ENCODE assay signal across 15 mouse cellular contexts in genomic region chr11:52567945-52568687, GRCm38 (mm10).
DNase-seq lines count a peak whose midpoint lies in the region; ATAC-seq lines count a peak whose summit lies in the region.
"Had no signal": no experiment of that assay in that cellular context is flagged by ENCODE, and none has a peak within 500 bp of the region (broad histone marks: within the 10 kb centered on the region; RNA-seq: fewer than 3 reads in every experiment).

No protein-coding gene starts in this region.

- no peak for DNase-seq in hindbrain, embryonic 10.5 days (ENCODE audit: low spot score)
- DNase-seq in hindbrain, embryonic 11.5 days (ENCODE audit: low spot score): no peak
- no peak for DNase-seq in embryonic facial prominence, embryonic 11.5 days (ENCODE audit: low spot score)
- DNase-seq in layer of hippocampus, adult 9-11 months: peak; percentile 22
- peak; percentile 43 for DNase-seq in right cerebral cortex, adult 18-20 months
- no peak for DNase-seq in spleen, adult 12 weeks (ENCODE audit: low spot score)
- DNase-seq in lung, postnatal 14 days: no peak
- no peak for DNase-seq in thymus, postnatal 10 days (ENCODE audit: low spot score in 2 of 2)
- DNase-seq: adrenal gland, postnatal 36 days; cerebellum, postnatal 25 days; heart, adult 2 months had no signal

- no peaks in the 10 kb centered on the region for H3K36me3 ChIP-seq in hindbrain, embryonic 10.5 days
- H3K36me3 ChIP-seq in hindbrain, embryonic 11.5 days (ENCODE audit: control insufficient read depth, insufficient read depth, low read length): no peaks in the 10 kb centered on the region
- no peaks in the 10 kb centered on the region for H3K36me3 ChIP-seq in embryonic facial prominence, embryonic 11.5 days (replicated peaks; ENCODE audit: control insufficient read depth, insufficient read depth, low read depth, low read length)
- H3K36me3 ChIP-seq: liver, embryonic 15.5 days had no signal

- H3K27me3 ChIP-seq in hindbrain, embryonic 10.5 days (ENCODE audit: insufficient read depth, poor library complexity, severe bottlenecking): 0 out of 2 replicates have a peak, but pooled peaks cover 4% of the 10 kb centered on the region
- no peaks in the 10 kb centered on the region; the same call in 1 of the 2 replicates for H3K27me3 ChIP-seq in hindbrain, embryonic 11.5 days (ENCODE audit: control insufficient read depth, insufficient read depth, low read length)
- no peaks in the 10 kb centered on the region for H3K27me3 ChIP-seq in embryonic facial prominence, embryonic 11.5 days (ENCODE audit: control insufficient read depth, insufficient read depth, low read length)
- H3K27me3 ChIP-seq: liver, embryonic 15.5 days had no signal

- H3K9me3 ChIP-seq in hindbrain, embryonic 10.5 days: no peaks in the 10 kb centered on the region
- no peaks in the 10 kb centered on the region for H3K9me3 ChIP-seq in hindbrain, embryonic 11.5 days (ENCODE audit: control insufficient read depth, low read length)
- no peaks in the 10 kb centered on the region for H3K9me3 ChIP-seq in embryonic facial prominence, embryonic 11.5 days (replicated peaks; ENCODE audit: control insufficient read depth, low read length)
- H3K9me3 ChIP-seq: liver, embryonic 15.5 days; megakaryocyte, embryonic 14.5 days had no signal

- 0 out of 2 replicates have a peak overlapping the region, but pooled peaks have one; percentile 40 for H3K27ac ChIP-seq in hindbrain, embryonic 10.5 days
- no peak overlapping the region for H3K27ac ChIP-seq in hindbrain, embryonic 11.5 days (ENCODE audit: low read depth, low read length)
- H3K27ac ChIP-seq in embryonic facial prominence, embryonic 11.5 days (replicated peaks; ENCODE audit: low read depth, low read length): no peak overlapping the region
- H3K27ac ChIP-seq: heart, adult 2 months; liver, embryonic 15.5 days had no signal

- H3K9ac ChIP-seq in hindbrain, embryonic 11.5 days (ENCODE audit: low read depth, low read length): no peak overlapping the region
- no peak overlapping the region for H3K9ac ChIP-seq in embryonic facial prominence, embryonic 11.5 days (replicated peaks; ENCODE audit: low read length)
- H3K9ac ChIP-seq: liver, embryonic 15.5 days had no signal

- H3K4me1 ChIP-seq in hindbrain, embryonic 10.5 days (replicated peaks): peaks cover 52% of the 10 kb centered on the region
- H3K4me1 ChIP-seq in hindbrain, embryonic 11.5 days (replicated peaks; ENCODE audit: control insufficient read depth, insufficient read depth, low read length): no peaks in the 10 kb centered on the region
- peaks cover 2% of the 10 kb centered on the region; the same call in 1 of the 2 replicates for H3K4me1 ChIP-seq in embryonic facial prominence, embryonic 11.5 days (ENCODE audit: control insufficient read depth, insufficient read depth, low read length)
- H3K4me1 ChIP-seq: liver, embryonic 15.5 days had no signal

- WGBS in hindbrain, embryonic 10.5 days: 71% methylated on average over 13 of the region's 13 CpGs
- 67% methylated on average over 13 of the region's 13 CpGs for WGBS in hindbrain, embryonic 11.5 days
- 62% methylated on average over 13 of the region's 13 CpGs for WGBS in embryonic facial prominence, embryonic 11.5 days

- H3K4me3 ChIP-seq in hindbrain, embryonic 10.5 days: no peak overlapping the region
- no peak overlapping the region for H3K4me3 ChIP-seq in hindbrain, embryonic 11.5 days (ENCODE audit: low read depth, low read length)
- H3K4me3 ChIP-seq in embryonic facial prominence, embryonic 11.5 days (ENCODE audit: low read depth, low read length): no peak overlapping the region
- H3K4me3 ChIP-seq: erythroblast, embryonic 14.5 days; heart, adult 2 months; liver, embryonic 15.5 days; megakaryocyte, embryonic 14.5 days had no signal

- H3K4me2 ChIP-seq in hindbrain, embryonic 11.5 days (replicated peaks; ENCODE audit: low read depth, low read length): no peak overlapping the region
- H3K4me2 ChIP-seq in embryonic facial prominence, embryonic 11.5 days (ENCODE audit: low read depth, low read length): no peak overlapping the region
- H3K4me2 ChIP-seq: liver, embryonic 15.5 days had no signal

- ATAC-seq in hindbrain, embryonic 11.5 days (ENCODE audit: low FRiP score): no peak
- 0 out of 2 replicates have a peak, but pooled peaks have one; percentile 17 for ATAC-seq in embryonic facial prominence, embryonic 11.5 days (replicated peaks; ENCODE audit: insufficient number of reproducible peaks, low FRiP score, low TSS enrichment, low read depth)
- ATAC-seq: Patski had no signal

Comparison
In these comparisons a context has a peak if more than half of its experiments do, and no peak if none do; other contexts are left out.
1. DNase-seq: peak in layer of hippocampus, adult 9-11 months (single experiment) and right cerebral cortex, adult 18-20 months (single experiment); none in hindbrain, embryonic 10.5 days (single experiment), hindbrain, embryonic 11.5 days (single experiment), embryonic facial prominence, embryonic 11.5 days (single experiment), spleen, adult 12 weeks (single experiment), lung, postnatal 14 days (single experiment) and thymus, postnatal 10 days (0 of 2).